Mouse (Mus musculus) hindbrain, embryonic 10.5 days (tissue): ENCODE results near the gene Aldh6a1. TPM values are rescaled to one million over a fixed set of nuclear protein-coding genes. Genes with fewer than 3 reads are reported as not detected.

Experiments
- DNase-seq: peaks from one replicate; pipeline ENCODE4 v3.0.0-alpha.2; 2017; ENCODE audit warnings: low spot score
- H3K27ac ChIP-seq: fragments of 300-500 bp; sonication (generic); 2 replicates; pipeline ENCODE4 v1.5.1; 2016; ENCODE audit warnings: mild to moderate bottlenecking, moderate library complexity
- H3K27me3 ChIP-seq: fragments of 300-500 bp; sonication (generic); 2 replicates; pipeline ENCODE4 v1.6.1; 2016; ENCODE audit warnings: mild to moderate bottlenecking; ENCODE audit not compliant: poor library complexity, insufficient read depth, severe bottlenecking
- H3K36me3 ChIP-seq: fragments of 300-500 bp; sonication (generic); 2 replicates; pipeline ENCODE4 v1.6.1; 2016; ENCODE audit warnings: mild to moderate bottlenecking, moderate library complexity
- H3K4me1 ChIP-seq: fragments of 300-500 bp; sonication (generic); replicated peaks from 2 replicates; pipeline ENCODE4 v1.6.1; 2016; ENCODE audit warnings: mild to moderate bottlenecking
- H3K4me3 ChIP-seq: fragments of 300-500 bp; sonication (generic); 2 replicates; pipeline ENCODE4 v1.5.1; 2016; ENCODE audit warnings: mild to moderate bottlenecking, moderate library complexity
- H3K9me3 ChIP-seq: fragments of 300-500 bp; sonication (generic); 2 replicates; pipeline ENCODE4 v1.6.1; 2016; ENCODE audit warnings: mild to moderate bottlenecking, moderate library complexity
- WGBS: fragments of 180-500 bp; shearing (Covaris S2); methylation state at CpG from one replicate; pipeline ENCODE4 v1.1.7; 2016; 5-methylcytosine and 5-hydroxymethylcytosine counted together
- polyA plus RNA-seq: library from polyadenylated mRNA; unstranded; fragments of >200 nt; fragmentation: Nextera tagmentation; extraction: Ambion mirVana; gene quantifications from 2 replicates; pipeline ENCODE4 v1.2.1, GENCODE M21; 2016

Aldh6a1 gene
- polyA plus RNA-seq, 1 experiment from 2014 or later = 15.6 TPM

DNA sequence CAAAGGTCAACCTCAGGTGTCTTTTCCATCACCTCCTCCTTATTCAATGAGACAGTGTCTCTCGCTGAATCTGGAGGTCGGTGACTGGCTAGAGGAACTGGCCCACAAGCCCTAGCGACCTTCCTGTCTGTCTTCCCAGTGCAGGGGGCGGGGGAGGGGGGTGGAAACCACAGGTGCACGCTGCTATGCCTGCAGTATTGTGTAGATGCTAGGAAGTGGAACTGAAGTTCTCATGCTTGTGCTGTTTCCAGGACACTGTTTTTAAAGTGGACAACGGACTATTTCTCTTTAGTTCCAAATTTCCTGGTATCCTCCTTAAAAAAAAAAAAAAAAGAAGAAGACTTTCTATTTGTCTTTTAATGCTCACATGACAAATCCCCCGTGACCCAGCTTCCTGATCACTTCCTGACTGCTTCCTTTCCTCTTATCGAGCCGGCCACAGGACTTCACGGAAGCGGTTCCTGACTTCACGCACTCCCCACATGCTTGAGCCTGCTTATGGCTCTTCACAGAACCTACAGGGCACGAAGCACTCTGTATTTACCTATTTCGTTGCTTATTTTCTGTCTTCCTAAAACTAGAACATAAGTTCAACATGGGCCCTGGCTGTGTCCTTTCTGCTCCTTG is 61.9 kb downstream of the Aldh6a1 start:
- H3K4me1 ChIP-seq = no peaks in the 10 kb centered on the region
- 73% methylated on average over 14 of the region's 14 CpGs for WGBS
- no peak for DNase-seq
- H3K27ac ChIP-seq = no peak overlapping the region
- no peaks in the 10 kb centered on the region for H3K27me3 ChIP-seq
- no peaks in the 10 kb centered on the region for H3K9me3 ChIP-seq
- H3K36me3 ChIP-seq = no peaks in the 10 kb centered on the region
- H3K4me3 ChIP-seq = no peak overlapping the region

DNA sequence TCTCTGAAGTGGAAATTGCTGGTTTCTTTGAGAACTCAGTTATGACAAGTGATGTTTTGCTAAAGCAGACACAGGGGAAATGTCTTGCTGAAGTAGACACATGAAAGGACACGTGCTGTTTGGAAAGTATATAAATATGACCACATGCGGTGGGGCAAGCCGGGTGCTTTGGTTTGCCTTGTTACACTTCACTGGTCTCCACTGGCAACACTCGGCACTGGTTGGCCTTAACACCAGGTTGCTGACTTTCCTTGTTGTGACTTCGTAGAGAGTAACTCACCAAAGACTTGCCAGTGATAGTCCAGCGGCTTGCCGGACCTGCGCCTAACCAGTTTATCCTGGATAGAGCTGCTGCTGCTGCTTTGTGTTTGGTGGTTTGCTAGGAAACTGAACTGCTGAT is 62.7 kb downstream of the Aldh6a1 start:
- Histone ChIP-seq H3K9me3 (no peaks in the 10 kb centered on the region), H3K4me1 (no peaks in the 10 kb centered on the region), H3K36me3 (no peaks in the 10 kb centered on the region), H3K4me3 (no peak overlapping the region), H3K27me3 (no peaks in the 10 kb centered on the region), H3K27ac (no peak overlapping the region)
- no peak for DNase-seq
- WGBS = 84% methylated on average over 8 of the region's 8 CpGs

DNA sequence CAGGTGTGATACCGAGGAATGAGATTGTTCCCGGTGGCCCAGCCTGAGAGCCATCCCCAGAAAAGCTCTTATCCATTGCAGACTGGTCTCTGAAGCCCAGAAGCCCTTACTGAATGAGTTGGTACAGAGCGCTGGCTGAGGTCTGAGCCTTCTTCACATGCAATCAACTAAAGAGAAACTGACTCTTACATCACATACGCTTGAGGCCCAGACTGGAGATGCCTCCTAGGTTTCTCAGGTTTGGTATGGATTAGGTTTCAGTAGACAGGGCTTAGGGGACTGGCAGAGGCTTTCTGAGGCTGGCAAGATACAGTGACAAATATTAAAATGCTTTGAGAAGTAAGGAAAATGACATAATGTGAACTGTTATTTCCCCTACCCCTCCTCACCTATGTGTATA is 65.4 kb downstream of the Aldh6a1 start:
- no peaks in the 10 kb centered on the region for H3K27me3 ChIP-seq
- 90% methylated on average over 4 of the region's 4 CpGs for WGBS
- no peak overlapping the region for H3K4me3 ChIP-seq
- no peak overlapping the region for H3K27ac ChIP-seq
- H3K4me1 ChIP-seq = no peaks in the 10 kb centered on the region
- H3K36me3 ChIP-seq = no peaks in the 10 kb centered on the region
- no peaks in the 10 kb centered on the region for H3K9me3 ChIP-seq
- DNase-seq = no peak

DNA sequence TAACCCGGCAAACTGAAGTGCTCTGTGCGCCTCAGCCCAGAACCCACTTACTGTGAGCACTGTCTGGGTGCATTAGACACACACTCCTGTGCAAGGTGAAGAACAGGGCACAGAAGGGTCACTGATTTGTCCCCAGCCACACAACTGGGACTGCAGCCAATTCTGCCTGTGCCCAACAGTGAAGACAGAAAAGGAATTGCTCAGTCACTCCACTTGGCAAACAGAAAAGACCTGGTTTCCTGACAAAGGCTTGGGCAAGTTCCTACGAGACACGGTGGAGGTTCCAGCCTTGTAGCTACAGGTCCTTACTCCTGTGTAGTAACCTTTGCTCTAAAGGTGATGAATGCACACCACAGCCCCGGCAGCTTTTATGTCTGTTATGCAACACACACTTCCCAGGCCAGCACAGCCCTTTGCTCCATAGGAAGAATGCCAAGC is 66.1 kb downstream of the Aldh6a1 start:
- no peaks in the 10 kb centered on the region for H3K36me3 ChIP-seq
- no peaks in the 10 kb centered on the region for H3K9me3 ChIP-seq
- 87% methylated on average over 5 of the region's 5 CpGs for WGBS
- H3K27ac ChIP-seq = no peak overlapping the region
- no peak overlapping the region for H3K4me3 ChIP-seq
- H3K4me1 ChIP-seq = no peaks in the 10 kb centered on the region
- no peaks in the 10 kb centered on the region for H3K27me3 ChIP-seq
- DNase-seq = no peak

DNA sequence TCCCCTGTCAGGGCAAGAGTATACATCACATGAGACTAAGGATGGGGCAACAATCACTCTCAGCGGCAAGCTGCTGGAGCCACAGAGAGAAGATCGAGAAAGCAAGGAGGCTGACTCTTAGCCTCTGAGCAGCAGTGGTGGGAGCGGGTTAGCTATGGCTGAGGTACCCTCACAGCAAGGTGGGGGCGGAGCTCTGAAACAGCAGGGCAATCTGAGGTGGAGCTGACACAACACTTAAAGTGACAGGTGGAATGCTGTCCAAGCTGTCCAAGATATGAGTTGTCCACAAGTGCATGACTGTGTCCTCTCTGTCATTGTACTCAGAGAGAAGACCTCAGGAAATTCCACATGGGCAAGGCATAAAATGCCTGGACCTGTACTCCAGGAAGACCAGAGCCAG is 68.4 kb downstream of the Aldh6a1 start:
- no peak overlapping the region for H3K4me3 ChIP-seq
- DNase-seq = no peak
- H3K36me3 ChIP-seq = no peaks in the 10 kb centered on the region
- no peak overlapping the region for H3K27ac ChIP-seq
- H3K9me3 ChIP-seq = no peaks in the 10 kb centered on the region
- no peaks in the 10 kb centered on the region for H3K4me1 ChIP-seq
- no peaks in the 10 kb centered on the region for H3K27me3 ChIP-seq
- WGBS = 83% methylated on average over 4 of the region's 4 CpGs

Other genes with a start within 250 kb of the Aldh6a1 start
- gene Elmsan1, start 232.1 kb downstream of the Aldh6a1 start, polyA plus RNA-seq = 6.5 and 8.2 TPM in 2 replicates
- gene Ptgr2, start 165.8 kb downstream of the Aldh6a1 start, polyA plus RNA-seq = 16.4 and 18.8 TPM in 2 replicates
- 106 and 120 TPM in 2 replicates for gene Zfp410, start 134.2 kb downstream of the Aldh6a1 start, polyA plus RNA-seq
- 46.5 and 48.9 TPM in 2 replicates for gene Coq6, start 89.3 kb downstream of the Aldh6a1 start, polyA plus RNA-seq
- 6.8 and 10.7 TPM in 2 replicates for gene Fam161b, start 89.2 kb downstream of the Aldh6a1 start, polyA plus RNA-seq
- 7.6 and 8.6 TPM in 2 replicates for gene Entpd5, start 42.0 kb downstream of the Aldh6a1 start, polyA plus RNA-seq
- gene Bbof1, start 41.9 kb downstream of the Aldh6a1 start, polyA plus RNA-seq = 0.68 and 1.0 TPM in 2 replicates
- 23.3 and 24.1 TPM in 2 replicates for gene Rnf113a2, start 33.8 kb downstream of the Aldh6a1 start, polyA plus RNA-seq
- 30.4 and 30.8 TPM in 2 replicates for gene Lin52, start 418 bp upstream of the Aldh6a1 start, polyA plus RNA-seq
- 2.7 and 3.4 TPM in 2 replicates for gene Vsx2, start 118.8 kb upstream of the Aldh6a1 start, polyA plus RNA-seq
- gene Abcd4, start 166.4 kb upstream of the Aldh6a1 start, polyA plus RNA-seq = 12.0 and 14.1 TPM in 2 replicates
- 0.09 TPM in 1 of 2 replicates, not detected in the other for gene Vrtn, start 190.0 kb upstream of the Aldh6a1 start, polyA plus RNA-seq
- gene Syndig1l, start 247.8 kb upstream of the Aldh6a1 start, polyA plus RNA-seq = 1.5 TPM in 1 of 2 replicates, not detected in the other